Mouse (Mus musculus) cortical plate, adult 2 months (tissue): ENCODE measurements around the gene Ttc9.

Source experiments
- CTCF ChIP-seq: fragments of 200-500 bp; IDR thresholded peaks from 2 replicates; pipeline ENCODE4 v1.5.1; 2011; ENCODE audit warnings: mild to moderate bottlenecking, control low read depth, low read length; ENCODE audit not compliant: insufficient read depth; ENCODE audit errors: extremely low read depth
- POLR2A ChIP-seq: fragments of 200-500 bp; IDR thresholded peaks from 2 replicates; pipeline ENCODE4 v1.6.1; 2011; ENCODE audit warnings: mild to moderate bottlenecking, low read length, control low read depth; ENCODE audit not compliant: insufficient read depth; ENCODE audit errors: extremely low read depth

DNA sequence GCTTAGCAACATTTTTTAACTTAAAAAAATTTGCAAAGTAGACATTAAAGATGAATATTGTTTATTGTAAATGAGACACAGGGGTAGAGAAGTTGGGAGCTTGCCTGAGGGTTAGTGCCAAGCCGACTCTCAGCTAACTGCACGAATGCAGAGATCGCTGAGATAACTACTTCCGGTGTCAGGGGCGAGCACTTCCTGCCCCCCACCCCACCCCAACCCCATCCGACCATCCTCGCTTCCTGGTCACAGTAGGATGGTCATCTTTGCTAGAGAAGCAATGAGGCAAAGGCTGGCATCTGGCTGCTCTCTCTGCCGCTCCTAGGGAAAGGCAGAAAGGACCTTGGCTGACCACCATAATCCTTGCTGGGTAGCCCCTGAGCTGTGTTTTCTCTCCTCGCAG, 32.1 kb downstream of the Ttc9 start:
- TF ChIP-seq CTCF = no peak
- TF ChIP-seq POLR2A = no peak
